Mouse (Mus musculus): ENCODE results near the gene Ldhd.

DNA sequence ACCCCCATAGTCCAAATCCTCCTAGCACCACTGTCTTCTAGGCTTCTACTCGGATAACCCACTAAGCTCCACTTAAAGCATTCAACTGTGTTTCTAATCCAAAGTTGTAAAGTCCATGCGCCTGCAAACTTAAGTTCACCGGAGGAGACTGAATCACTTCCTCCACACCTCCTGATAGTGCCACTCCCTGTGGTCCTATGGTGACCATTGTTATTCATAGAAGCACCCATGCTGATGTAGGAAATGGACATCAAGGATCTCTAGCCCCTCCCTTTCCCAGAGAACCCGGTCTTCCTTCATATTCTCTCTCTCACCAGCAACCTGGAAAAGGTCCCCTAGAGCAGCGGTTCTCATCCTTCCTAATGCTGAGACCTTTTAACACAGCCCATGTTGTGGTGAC lies 17.0 kb downstream of the Ldhd start:
- TF ChIP-seq GATA1 (IDR thresholded peaks at IDR 0.05; ENCODE audit: borderline replicate concordance, low read length), result no peak
- TF ChIP-seq FLI1 (IDR thresholded peaks at IDR 0.05; ENCODE audit: low read length), result no peak
